Mouse (Mus musculus) lung, embryonic 14.5 days (tissue): ENCODE results near the gene Ttbk1. TPM values are rescaled to one million over a fixed set of nuclear protein-coding genes. Genes with fewer than 3 reads are reported as not detected.

ENCODE experiments used
- ATAC-seq: fragments of 200-750 bp; cut with Nextera tagmentation; 2 replicates; pipeline ENCODE4 v1.8.0; 2017; ENCODE audit warnings: mild to moderate bottlenecking, moderate TSS enrichment, moderate library complexity; ENCODE audit not compliant: insufficient read depth
- DNase-seq: peaks from one replicate; pipeline ENCODE4 v3.0.0-alpha.2; 2015
- H3K27ac ChIP-seq: fragments of 300-500 bp; sonication (generic); 2 replicates; pipeline ENCODE4 v1.5.1; 2014; ENCODE audit warnings: low read depth, mild to moderate bottlenecking, moderate library complexity
- H3K27me3 ChIP-seq: fragments of 300-500 bp; sonication (generic); 2 replicates; pipeline ENCODE4 v1.6.1; 2014; ENCODE audit warnings: low read length, control low read depth; ENCODE audit not compliant: insufficient read depth
- H3K36me3 ChIP-seq: fragments of 300-500 bp; sonication (generic); 2 replicates; pipeline ENCODE4 v1.6.1; 2014; ENCODE audit warnings: control low read depth; ENCODE audit not compliant: insufficient read depth
- H3K4me1 ChIP-seq: fragments of 300-500 bp; sonication (generic); 2 replicates; pipeline ENCODE4 v1.6.1; 2014; ENCODE audit warnings: antibody characterized with exemption, control low read depth; ENCODE audit not compliant: insufficient read depth
- H3K4me2 ChIP-seq: fragments of 300-500 bp; sonication (generic); 2 replicates; pipeline ENCODE4 v1.6.1; 2014; ENCODE audit warnings: mild to moderate bottlenecking
- H3K4me3 ChIP-seq: fragments of 300-500 bp; sonication (generic); 2 replicates; pipeline ENCODE4 v1.5.1; 2014; ENCODE audit warnings: low read depth, low read length
- H3K9ac ChIP-seq: fragments of 300-500 bp; sonication (generic); 2 replicates; pipeline ENCODE4 v1.6.1; 2014
- H3K9me3 ChIP-seq: fragments of 300-500 bp; sonication (generic); 2 replicates; pipeline ENCODE4 v1.6.1; 2016; ENCODE audit warnings: low read depth, low read length, control low read depth
- CTCF ChIP-seq: IDR thresholded peaks from 2 replicates; pipeline ENCODE4 v1.5.1; 2016; ENCODE audit warnings: antibody characterized with exemption, low read depth
- WGBS: fragments of 180-500 bp; shearing (Covaris S2); extraction: QIAGEN DNeasy Blood & Tissue Kit; methylation state at CpG from one replicate; pipeline ENCODE4 v1.1.7; 2014; 5-methylcytosine and 5-hydroxymethylcytosine counted together
- polyA plus RNA-seq: library from polyadenylated mRNA; unstranded; fragments of >200 nt; fragmentation: Nextera tagmentation; extraction: Ambion mirVana; gene quantifications from 2 replicates; pipeline ENCODE4 v1.2.1, GENCODE M21; 2014

The Ttbk1 gene
- polyA plus RNA-seq = 0.05 and 0.11 TPM in 2 replicates

DNA sequence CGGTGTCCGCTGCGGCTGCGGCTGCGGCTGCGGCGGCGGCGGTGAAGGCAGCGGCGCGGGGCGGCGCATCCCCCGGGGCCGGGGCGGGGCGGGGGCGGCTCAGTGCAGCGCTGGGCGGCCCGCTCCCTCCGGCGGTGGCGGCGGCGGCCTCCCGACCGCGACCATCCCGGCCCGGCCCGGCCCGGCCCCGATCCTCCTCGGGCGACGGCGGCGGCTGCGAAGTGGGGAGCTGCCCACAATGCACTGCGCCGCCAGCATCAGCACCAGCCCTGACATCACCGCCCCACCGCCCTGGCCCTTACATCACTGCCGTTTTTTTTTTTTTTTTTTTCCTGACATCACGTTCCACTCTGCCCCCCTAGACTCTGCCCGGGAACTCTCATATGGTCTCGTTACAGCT, at the start of gene Ttbk1:
Gene Ttbk1, minus strand, starts transcription at position 245 of the 400 bp plus-strand sequence.
- no peak for ATAC-seq

DNA sequence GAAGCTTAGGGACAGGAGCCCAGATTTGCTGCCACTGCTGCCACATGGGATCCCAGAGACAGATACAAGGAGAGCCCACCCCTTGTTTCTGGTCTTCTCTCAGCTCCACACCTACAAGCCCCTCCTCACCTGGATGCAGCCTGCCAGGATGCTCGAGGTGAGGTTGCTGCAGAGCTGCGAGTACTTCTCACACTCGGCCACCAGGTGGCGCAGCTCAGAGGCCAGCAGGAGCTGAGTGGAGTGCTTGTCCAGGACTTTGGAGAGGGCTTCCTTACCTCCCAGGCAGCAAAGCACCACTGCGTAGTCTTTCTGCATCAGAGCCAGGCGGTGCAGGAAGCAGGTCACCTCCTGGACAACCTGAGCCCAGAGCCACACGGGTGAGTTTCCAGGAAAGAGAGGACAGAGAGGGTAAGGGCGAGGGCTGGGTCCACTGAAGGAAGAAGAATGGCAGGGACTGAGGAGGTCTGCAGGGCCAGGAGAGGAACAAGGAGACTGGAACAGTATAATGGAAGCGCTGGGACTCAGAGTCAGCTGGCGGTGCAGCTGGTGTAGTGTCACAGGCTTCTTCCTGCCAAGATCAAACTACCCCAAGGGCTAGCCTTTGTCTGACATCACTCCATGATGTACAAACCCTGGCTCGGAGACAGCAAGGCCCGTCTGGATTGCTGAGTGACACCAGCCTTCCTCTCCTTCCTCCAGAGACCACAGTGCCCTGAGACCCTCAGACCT, 38.3 kb upstream of the Ttbk1 start:
- Histone ChIP-seq H3K4me1 (no peaks in the 10 kb centered on the region), H3K4me3 (no peak overlapping the region)
- ATAC-seq = peak; percentile 70

More for the DNA sequence above, at the start of gene Ttbk1:
- Histone ChIP-seq H3K36me3 (no peaks in the 10 kb centered on the region), H3K27ac (no peak within 1 kb of the TSS), H3K9ac (peak within 1 kb of the TSS; percentile 9; the same call in 1 of the 2 replicates), H3K4me3 (peak within 1 kb of the TSS; percentile 36), H3K27me3 (peaks cover 67% of the 10 kb centered on the region), H3K4me1 (no peaks in the 10 kb centered on the region), H3K9me3 (no peaks in the 10 kb centered on the region), H3K4me2 (peak within 1 kb of the TSS; percentile 65)
- no peak for TF ChIP-seq CTCF
- no peak for DNase-seq
- WGBS = under 1% methylated on average over 17 of the region's 49 CpGs

DNA sequence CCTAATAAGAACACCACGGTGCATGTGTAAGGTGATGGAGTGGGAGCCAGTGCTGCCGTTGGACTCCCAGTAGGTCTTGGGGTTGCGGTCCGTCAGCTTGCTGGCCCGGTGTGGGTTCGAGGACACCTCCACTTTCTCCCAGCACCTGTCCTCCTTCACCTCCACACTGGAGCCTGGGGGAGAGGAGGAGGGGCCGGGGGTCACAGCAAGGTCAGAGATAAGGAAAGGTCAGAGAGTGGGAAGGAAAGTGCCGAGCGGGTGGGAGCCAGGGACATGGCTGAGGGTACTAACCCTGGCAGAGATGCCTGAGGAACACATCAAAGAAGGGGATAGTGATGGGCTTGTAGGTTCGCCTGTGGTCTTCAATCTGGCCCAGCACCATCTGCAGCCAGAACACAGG, 37.6 kb upstream of the Ttbk1 start:
- H3K9ac ChIP-seq = no peak overlapping the region
- H3K4me1 ChIP-seq = no peaks in the 10 kb centered on the region
- no peaks in the 10 kb centered on the region for H3K27me3 ChIP-seq
- no peaks in the 10 kb centered on the region for H3K9me3 ChIP-seq
- H3K4me3 ChIP-seq = no peak overlapping the region
- H3K27ac ChIP-seq = no peak overlapping the region
- TF ChIP-seq CTCF = no peak
- no peaks in the 10 kb centered on the region for H3K36me3 ChIP-seq
- no peak overlapping the region for H3K4me2 ChIP-seq
- 50% methylated on average over 10 of the region's 10 CpGs for whole genome bisulfite sequencing
- ATAC-seq (no peak), DNase-seq (no peak)

More for the DNA sequence above, 38.3 kb upstream of the Ttbk1 start:
- no peak overlapping the region for H3K4me2 ChIP-seq
- TF ChIP-seq CTCF = peak; percentile 99
- H3K27me3 ChIP-seq = no peaks in the 10 kb centered on the region
- H3K27ac ChIP-seq = no peak overlapping the region
- no peak overlapping the region for H3K9ac ChIP-seq
- H3K9me3 ChIP-seq = no peaks in the 10 kb centered on the region
- DNase-seq = peak; percentile 90
- H3K36me3 ChIP-seq = no peaks in the 10 kb centered on the region
- 32% methylated on average over 12 of the region's 12 CpGs for WGBS

DNA sequence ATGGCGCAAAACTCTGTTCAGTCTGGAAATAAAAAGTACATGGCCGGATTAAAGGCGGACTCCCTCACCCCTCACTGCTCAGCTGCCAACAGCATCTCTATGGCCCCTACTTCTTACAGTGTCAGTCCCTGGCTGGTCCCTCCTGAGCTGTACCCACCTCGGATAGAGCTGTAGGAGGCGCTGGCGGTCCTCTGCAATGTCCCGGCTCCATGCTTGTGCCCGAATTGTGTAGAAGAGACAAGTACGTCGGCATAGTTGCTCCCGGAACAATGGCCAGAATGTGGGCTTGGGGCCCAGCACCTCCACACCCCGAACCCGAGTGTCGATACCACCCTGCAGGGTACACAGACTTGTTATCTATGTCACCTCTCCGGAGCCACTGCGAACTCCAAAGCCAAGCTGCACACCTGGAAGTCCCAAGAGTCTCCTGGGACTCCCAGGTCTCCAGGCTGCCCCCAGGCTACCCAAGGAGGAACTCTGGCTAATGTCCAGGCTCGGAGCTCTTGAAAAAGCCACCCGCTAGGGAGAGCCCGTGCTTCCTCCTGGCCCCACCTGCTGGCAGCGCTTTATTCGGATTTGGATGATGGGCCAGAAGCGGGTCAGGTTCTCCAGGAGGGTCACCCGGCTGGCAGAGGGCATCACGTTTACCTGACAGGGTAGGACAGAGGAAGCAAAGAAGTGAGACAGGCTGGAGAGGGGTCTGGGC, 34.6 kb upstream of the Ttbk1 start:
- Histone ChIP-seq H3K9ac (no peak overlapping the region), H3K36me3 (no peaks in the 10 kb centered on the region), H3K4me1 (no peaks in the 10 kb centered on the region), H3K9me3 (no peaks in the 10 kb centered on the region), H3K4me2 (no peak overlapping the region), H3K27ac (no peak overlapping the region), H3K4me3 (no peak overlapping the region), H3K27me3 (no peaks in the 10 kb centered on the region)
- 42% methylated on average over 24 of the region's 24 CpGs for WGBS
- ATAC-seq = no peak
- peak; percentile 42 for TF ChIP-seq CTCF
- peak; percentile 30 for DNase-seq

DNA sequence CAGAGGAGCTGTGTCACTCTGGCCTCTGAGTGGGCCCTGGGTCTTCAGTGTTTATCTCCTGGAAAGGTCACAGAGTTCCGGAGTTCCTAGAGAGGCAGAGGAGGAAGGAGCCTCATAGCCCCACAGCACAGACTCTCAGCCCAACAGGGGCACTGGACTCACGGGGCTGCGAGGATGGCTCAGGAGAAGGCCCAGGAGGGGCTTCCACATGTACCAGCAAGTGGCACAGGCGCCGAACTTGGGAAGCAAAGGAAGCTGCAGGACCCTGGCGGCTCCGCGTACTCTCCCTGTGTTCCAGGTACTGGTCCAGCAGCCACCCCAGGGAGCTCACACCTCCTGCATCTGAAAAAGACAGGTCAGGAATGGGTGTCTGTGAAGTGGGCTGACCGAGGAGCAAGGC, 33.7 kb upstream of the Ttbk1 start:
- no peak for ATAC-seq

DNA sequence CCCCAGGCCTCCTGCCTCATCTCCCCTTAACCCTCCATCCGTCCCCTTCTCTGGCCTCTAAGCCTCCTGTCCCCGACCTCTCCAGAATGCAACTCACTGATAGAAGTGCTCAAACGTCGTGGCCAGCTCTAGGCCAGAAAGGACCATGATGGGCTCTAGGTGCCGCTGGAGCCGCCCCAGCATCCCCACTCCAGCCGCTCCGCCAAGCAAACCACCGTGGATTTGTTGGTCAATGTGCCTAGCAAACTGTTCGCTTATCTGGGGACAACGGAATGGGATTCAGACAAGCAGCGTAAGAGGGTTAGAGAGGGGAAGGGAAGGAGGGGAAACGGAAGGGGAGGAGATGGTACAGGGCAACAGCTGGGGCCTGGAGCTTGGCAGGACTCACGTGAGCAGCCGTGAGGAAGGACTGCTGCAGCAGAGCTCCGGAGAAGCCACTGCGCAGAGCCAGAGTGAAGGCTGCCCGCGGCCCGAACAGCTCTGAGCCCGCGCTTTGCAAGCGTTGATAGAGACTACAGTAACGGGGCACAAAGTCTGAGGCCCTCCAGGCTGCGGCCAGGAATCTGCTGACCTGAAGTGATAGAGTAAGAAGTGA, 33.0 kb upstream of the Ttbk1 start:
- Histone ChIP-seq H3K4me1 (no peaks in the 10 kb centered on the region), H3K4me3 (peak overlapping the region; percentile 18), H3K36me3 (no peaks in the 10 kb centered on the region), H3K9me3 (no peaks in the 10 kb centered on the region), H3K9ac (peak overlapping the region; percentile 30), H3K4me2 (peak overlapping the region; percentile 55), H3K27ac (no peak overlapping the region), H3K27me3 (no peaks in the 10 kb centered on the region)
- no peak for TF ChIP-seq CTCF
- ATAC-seq (peak; percentile 71), DNase-seq (peak; percentile 64)
- WGBS = 24% methylated on average over 25 of the region's 25 CpGs

More for the DNA sequence above, 33.7 kb upstream of the Ttbk1 start:
- Histone ChIP-seq H3K9me3 (no peaks in the 10 kb centered on the region), H3K9ac (no peak overlapping the region), H3K27me3 (no peaks in the 10 kb centered on the region), H3K36me3 (no peaks in the 10 kb centered on the region), H3K4me2 (peak overlapping the region; percentile 55; the same call in 1 of the 2 replicates), H3K4me3 (no peak overlapping the region), H3K27ac (no peak overlapping the region), H3K4me1 (no peaks in the 10 kb centered on the region)
- no peak for TF ChIP-seq CTCF
- DNase-seq = no peak
- WGBS = 62% methylated on average over 9 of the region's 9 CpGs

DNA sequence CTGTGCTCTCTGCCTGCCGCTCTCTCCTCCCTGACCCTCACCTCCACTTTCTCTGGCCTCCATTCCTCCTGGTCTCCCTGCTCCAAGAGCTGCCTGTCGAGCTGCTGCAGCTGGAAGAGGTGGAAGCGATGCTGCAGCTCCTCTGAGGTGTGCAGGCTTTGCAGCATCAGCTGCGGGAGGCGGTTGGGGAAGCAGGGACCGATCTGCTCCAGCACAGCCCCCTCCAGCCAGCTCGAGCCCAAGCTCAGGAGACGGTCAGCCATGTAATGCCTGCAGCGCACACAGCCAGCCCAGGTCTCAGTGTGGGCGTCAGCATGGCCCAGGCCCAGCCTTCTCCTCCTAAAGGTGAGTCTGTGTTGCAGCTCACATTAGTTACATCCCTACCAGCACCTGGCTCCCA, 32.5 kb upstream of the Ttbk1 start:
- Histone ChIP-seq H3K4me3 (peak overlapping the region; percentile 18), H3K9ac (peak overlapping the region; percentile 30), H3K4me1 (no peaks in the 10 kb centered on the region), H3K27me3 (no peaks in the 10 kb centered on the region), H3K27ac (no peak overlapping the region), H3K9me3 (no peaks in the 10 kb centered on the region), H3K36me3 (no peaks in the 10 kb centered on the region), H3K4me2 (peak overlapping the region; percentile 55)
- TF ChIP-seq CTCF = no peak
- no peak for DNase-seq
- WGBS = 40% methylated on average over 10 of the region's 10 CpGs
- ATAC-seq = no peak
